Mouse (Mus musculus) small intestine, adult 2 months (tissue): ENCODE measurements around the gene Vps37c.

Experiments
- CTCF ChIP-seq: fragments of 200-500 bp; IDR thresholded peaks from 2 replicates; pipeline ENCODE4 v1.5.1; 2012; ENCODE audit warnings: low read depth, mild to moderate bottlenecking, control low read depth, inconsistent platforms, low read length, moderate library complexity, mixed read lengths; ENCODE audit not compliant: insufficient replicate concordance, insufficient read length; ENCODE audit errors: extremely low read depth
- POLR2A ChIP-seq: fragments of 200-500 bp; IDR thresholded peaks from 2 replicates; pipeline ENCODE4 v1.6.1; 2012; ENCODE audit warnings: low read depth, mild to moderate bottlenecking, control low read depth, inconsistent platforms, low read length, moderate library complexity

DNA sequence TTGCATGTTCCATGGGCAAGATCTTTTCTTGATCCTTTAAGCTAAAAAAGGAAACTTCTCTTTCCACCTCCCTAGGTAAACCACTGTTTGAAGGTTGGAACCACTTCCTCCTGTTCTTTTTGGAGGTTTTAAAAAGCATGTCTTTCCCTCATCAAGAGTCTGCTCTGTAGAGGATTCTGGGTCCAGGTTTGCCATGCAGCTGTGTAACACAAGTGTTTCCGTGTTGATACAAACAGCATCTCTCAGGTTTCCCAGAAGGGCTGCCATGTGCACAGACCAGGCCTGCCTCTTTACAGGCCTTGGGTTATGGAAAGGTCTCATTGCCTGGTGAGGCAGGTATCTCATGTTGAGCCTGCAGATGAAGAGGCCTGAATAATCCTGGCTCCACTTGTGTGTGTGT lies 63.1 kb downstream of the Vps37c start:
- no peak for TF ChIP-seq CTCF
- no peak for TF ChIP-seq POLR2A
